Mouse (Mus musculus) spleen, adult 2 months (tissue): ENCODE results near the gene Farp2. TPM values are rescaled to one million over a fixed set of nuclear protein-coding genes. Genes with fewer than 3 reads are reported as not detected.

Experiments
- DNase-seq, 2 experiments: peaks; one replicate each; pipeline versions ENCODE4 v3.0.0 to v3.0.0-alpha.2; 2012 to 2021; ENCODE audit warnings: low spot score in 2 of 2, low read depth in 1 of 2
- H3K27ac ChIP-seq: fragments of 200-500 bp; 2 replicates; pipeline ENCODE4 v1.5.1; 2012; ENCODE audit warnings: low read length, inconsistent platforms; ENCODE audit not compliant: insufficient read depth
- H3K27me3 ChIP-seq: fragments of 200-500 bp; 2 replicates; pipeline ENCODE4 v1.6.1; 2012; ENCODE audit warnings: mild to moderate bottlenecking, moderate library complexity, low read length, inconsistent platforms; ENCODE audit not compliant: control insufficient read depth, insufficient read depth
- H3K36me3 ChIP-seq: fragments of 200-500 bp; 2 replicates; pipeline ENCODE4 v1.6.1; 2012; ENCODE audit warnings: mild to moderate bottlenecking, low read length, inconsistent platforms; ENCODE audit not compliant: control insufficient read depth, insufficient read depth
- H3K4me1 ChIP-seq: fragments of 200-500 bp; 2 replicates; pipeline ENCODE4 v1.6.1; 2011; ENCODE audit warnings: inconsistent platforms; ENCODE audit not compliant: control insufficient read depth, insufficient read depth, insufficient read length
- H3K4me3 ChIP-seq: fragments of 200-500 bp; 2 replicates; pipeline ENCODE4 v1.5.1; 2011; ENCODE audit warnings: mild to moderate bottlenecking, inconsistent platforms; ENCODE audit not compliant: insufficient read depth, insufficient read length; ENCODE audit errors: extremely low read depth
- CTCF ChIP-seq: fragments of 200-500 bp; IDR thresholded peaks from 2 replicates; pipeline ENCODE4 v1.5.1; 2011; ENCODE audit warnings: mild to moderate bottlenecking, inconsistent platforms; ENCODE audit not compliant: insufficient read depth, insufficient read length, insufficient replicate concordance; ENCODE audit errors: extremely low read depth
- POLR2A ChIP-seq: fragments of 200-500 bp; IDR thresholded peaks from 2 replicates; pipeline ENCODE4 v1.6.1; 2011; ENCODE audit warnings: low read depth, low read length, inconsistent platforms
- WGBS: fragments of 180-500 bp; shearing (Covaris S2); methylation state at CpG from one replicate; pipeline ENCODE4 v1.1.7; 2018; 5-methylcytosine and 5-hydroxymethylcytosine counted together
- polyA plus RNA-seq: library from polyadenylated mRNA; depleted of rRNA; stranded (reverse); fragments of >200 nt; gene quantifications from 2 replicates; pipeline ENCODE4 v1.2.3, GENCODE M21; 2012

Gene Farp2
- polyA plus RNA-seq, 1 experiment = 1.7 TPM

DNA sequence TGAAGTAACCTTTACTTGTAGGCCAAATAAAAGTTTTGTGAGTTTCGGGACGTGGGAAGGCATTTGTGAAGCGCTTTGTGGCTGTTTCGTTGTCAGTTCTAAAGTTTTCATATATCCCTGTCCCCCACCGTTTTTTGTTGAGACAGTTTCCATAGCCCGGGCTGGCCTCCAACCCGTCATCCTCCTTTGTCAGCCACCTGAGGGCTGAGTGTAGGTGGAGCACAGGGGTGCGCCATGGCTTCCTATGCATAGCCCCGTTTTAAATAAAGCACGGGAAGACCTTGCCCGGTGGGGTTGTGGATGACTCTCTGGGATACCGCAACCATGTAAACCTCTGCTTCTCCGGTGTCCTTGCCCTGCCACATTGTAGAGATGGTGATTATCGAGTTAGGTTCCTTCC lies 1.3 kb downstream of the Farp2 start:
- H3K4me1 ChIP-seq = peaks cover 9% of the 10 kb centered on the region; the same call in 1 of the 2 replicates
- H3K4me3 ChIP-seq = no peak overlapping the region
- H3K36me3 ChIP-seq = no peaks in the 10 kb centered on the region
- H3K27me3 ChIP-seq = no peaks in the 10 kb centered on the region
- 87% methylated on average over 14 of the region's 14 CpGs for WGBS
- H3K27ac ChIP-seq = no peak overlapping the region
- DNase-seq = no peak
- TF ChIP-seq POLR2A (no peak), CTCF (no peak)

DNA sequence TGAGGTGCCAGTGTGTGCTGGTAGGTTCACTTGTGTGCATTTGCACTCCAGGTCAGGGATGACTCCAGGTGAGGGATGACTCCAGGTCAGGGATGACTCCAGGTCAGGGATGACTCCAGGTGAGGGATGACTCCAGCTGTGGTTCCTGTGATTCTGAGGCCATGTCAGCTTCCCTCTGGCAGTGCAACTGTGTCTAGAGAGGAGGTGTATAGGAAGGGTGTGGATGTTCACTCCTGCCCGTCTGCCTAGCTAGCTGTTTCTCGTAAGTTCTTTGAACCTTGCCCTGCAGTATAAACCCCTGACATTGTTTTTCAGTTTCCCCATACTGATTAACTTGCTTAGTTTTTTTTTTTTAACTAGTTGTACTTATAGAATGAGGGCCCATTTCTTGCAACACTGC lies 9.6 kb downstream of the Farp2 start:
- no peak for TF ChIP-seq POLR2A
- no peak for TF ChIP-seq CTCF
- DNase-seq = no peak
- Histone ChIP-seq H3K36me3 (no peaks in the 10 kb centered on the region), H3K4me1 (no peaks in the 10 kb centered on the region), H3K27me3 (no peaks in the 10 kb centered on the region), H3K4me3 (no peak overlapping the region), H3K27ac (no peak overlapping the region)
- WGBS = 89% methylated on average over 2 of the region's 2 CpGs

GRCm38 (mm10) chr1:93522325-93522724 lies 10.4 kb downstream of the Farp2 start:
- Histone ChIP-seq H3K4me3 (no peak overlapping the region), H3K4me1 (no peaks in the 10 kb centered on the region), H3K27me3 (no peaks in the 10 kb centered on the region), H3K27ac (no peak overlapping the region), H3K36me3 (no peaks in the 10 kb centered on the region)
- whole genome bisulfite sequencing = 79% methylated on average over 1 of the region's 1 CpGs
- no peak for TF ChIP-seq POLR2A
- no peak for TF ChIP-seq CTCF
- no peak for DNase-seq

GRCm38 (mm10) chr1:93529801-93530200 lies 17.9 kb downstream of the Farp2 start:
- H3K27me3 ChIP-seq = no peaks in the 10 kb centered on the region
- DNase-seq = no peak
- no peak overlapping the region for H3K27ac ChIP-seq
- no peaks in the 10 kb centered on the region for H3K36me3 ChIP-seq
- 91% methylated on average over 6 of the region's 6 CpGs for WGBS
- no peak overlapping the region for H3K4me3 ChIP-seq
- H3K4me1 ChIP-seq = no peaks in the 10 kb centered on the region
- TF ChIP-seq POLR2A (no peak), CTCF (no peak)

DNA sequence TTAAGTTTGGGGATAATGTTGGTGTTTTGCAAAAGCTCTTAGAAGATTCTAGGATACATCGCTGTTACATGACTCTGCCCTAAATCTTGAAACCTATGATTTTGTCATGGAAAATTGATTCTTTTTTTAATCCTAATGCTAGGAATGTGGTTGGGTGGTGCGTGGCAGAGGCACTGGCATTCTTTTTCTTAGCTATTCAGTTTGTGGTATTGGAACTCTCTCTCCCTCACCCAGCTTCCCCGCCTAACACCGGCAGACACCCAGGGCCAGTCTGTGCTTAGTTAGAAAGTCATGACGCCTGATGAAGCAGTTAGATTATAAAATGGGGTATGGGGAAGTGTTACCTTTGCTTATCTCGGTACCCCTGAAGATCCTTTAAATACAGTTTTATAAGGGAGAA lies 25.3 kb downstream of the Farp2 start:
- no peaks in the 10 kb centered on the region for H3K36me3 ChIP-seq
- WGBS = 90% methylated on average over 6 of the region's 6 CpGs
- TF ChIP-seq CTCF = no peak
- no peak for TF ChIP-seq POLR2A
- H3K4me3 ChIP-seq = no peak overlapping the region
- H3K27me3 ChIP-seq = no peaks in the 10 kb centered on the region
- no peak overlapping the region for H3K27ac ChIP-seq
- no peak for DNase-seq
- no peaks in the 10 kb centered on the region for H3K4me1 ChIP-seq

GRCm38 (mm10) chr1:93543196-93543595 lies 31.3 kb downstream of the Farp2 start:
- Histone ChIP-seq H3K27ac (no peak overlapping the region), H3K27me3 (no peaks in the 10 kb centered on the region), H3K4me1 (no peaks in the 10 kb centered on the region), H3K4me3 (no peak overlapping the region), H3K36me3 (no peaks in the 10 kb centered on the region)
- no peak for DNase-seq
- WGBS = 97% methylated on average over 2 of the region's 2 CpGs
- TF ChIP-seq POLR2A = no peak
- no peak for TF ChIP-seq CTCF

GRCm38 (mm10) chr1:93547286-93547685 lies 35.4 kb downstream of the Farp2 start:
- Histone ChIP-seq H3K27me3 (no peaks in the 10 kb centered on the region), H3K4me1 (no peaks in the 10 kb centered on the region), H3K36me3 (no peaks in the 10 kb centered on the region), H3K4me3 (no peak overlapping the region), H3K27ac (no peak overlapping the region)
- no peak for TF ChIP-seq POLR2A
- no peak for TF ChIP-seq CTCF
- WGBS = 94% methylated on average over 1 of the region's 1 CpGs
- DNase-seq = no peak

- no peak for DNase-seq
- H3K4me3 ChIP-seq = no peak overlapping the region
- TF ChIP-seq POLR2A = no peak
- no peak for TF ChIP-seq CTCF
- no peak overlapping the region for H3K27ac ChIP-seq
- no peaks in the 10 kb centered on the region for H3K27me3 ChIP-seq
- H3K4me1 ChIP-seq = no peaks in the 10 kb centered on the region
- WGBS = 53% methylated on average over 5 of the region's 5 CpGs
- no peaks in the 10 kb centered on the region for H3K36me3 ChIP-seq
These were observed 39.5 kb downstream of the Farp2 start for GRCm38 (mm10) chr1:93551427-93551826.
